Mouse (Mus musculus): Measurements from ENCODE around the gene Cep295. TPM values are rescaled to one million over a fixed set of nuclear protein-coding genes. Genes with fewer than 3 reads are reported as not detected.
A peak's percentile ranks its signal among the peaks of the same experiment; 100 is the strongest.
"Not testable (repeated sequence)": the region's sequence is repeated elsewhere in the genome, so short reads cannot be mapped to it uniquely, and the experiment has no call there.

The Cep295 gene
- polyA plus RNA-seq, 1 experiment from 2014 or later: 15.2 TPM

DNA sequence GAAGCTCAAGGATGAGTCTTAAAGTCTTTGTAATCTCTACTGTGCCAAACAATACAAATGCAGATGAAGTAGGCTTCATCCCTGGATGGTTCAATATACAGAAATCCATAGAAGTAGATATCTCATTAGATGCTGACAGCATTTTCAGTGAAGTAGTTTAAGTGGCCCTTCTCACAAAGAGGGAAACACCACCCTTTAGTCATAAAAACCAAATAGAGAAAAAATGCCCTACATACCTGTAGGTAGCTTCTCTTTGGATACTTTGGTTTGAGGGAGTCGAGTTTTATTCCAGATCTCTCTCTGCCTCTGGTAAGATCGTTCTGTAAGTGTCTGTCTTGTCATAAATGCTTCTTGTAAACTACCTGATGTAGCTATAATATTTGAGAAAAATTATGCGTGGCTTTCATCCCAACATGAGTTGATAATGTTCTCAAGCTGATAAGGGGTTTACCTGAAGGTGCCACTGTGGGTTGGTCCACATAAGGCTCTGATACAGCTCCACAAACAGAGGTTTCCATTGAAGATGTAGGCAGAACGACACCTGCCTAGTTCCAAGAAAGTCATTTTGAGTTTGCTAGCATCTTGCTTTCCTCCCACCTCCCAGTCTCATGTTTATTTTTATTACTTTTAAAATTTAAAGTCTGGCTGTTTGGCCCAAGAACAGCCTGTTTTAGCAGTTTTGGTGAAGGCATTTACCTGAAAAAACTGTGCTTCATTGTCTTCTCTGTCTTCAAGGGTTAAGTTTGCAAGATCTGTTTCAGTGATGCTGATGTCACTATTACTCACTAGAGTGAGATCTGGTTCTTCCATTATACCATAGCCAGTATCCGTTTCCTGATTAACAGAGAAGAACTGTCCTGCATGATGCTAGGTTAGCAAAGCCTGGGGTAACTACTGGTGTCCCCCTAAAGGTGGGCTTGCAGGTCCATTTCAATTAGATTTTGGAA, 40.1 kb downstream of the Cep295 start:
- ATAC-seq (replicated peaks): no peak
- Histone ChIP-seq H3K4me3 (no peak overlapping the region), H3K4me2 (replicated peaks) (no peak overlapping the region), H3K27ac (replicated peaks) (no peak overlapping the region), H3K36me3 (peaks cover 72% of the 10 kb centered on the region), H3K4me1 (no peaks in the 10 kb centered on the region), H3K9me3 (no peaks in the 10 kb centered on the region), H3K27me3 (no peaks in the 10 kb centered on the region), H3K9ac (replicated peaks) (no peak overlapping the region)
- 68% methylated on average over 5 of the region's 5 CpGs for WGBS

DNA sequence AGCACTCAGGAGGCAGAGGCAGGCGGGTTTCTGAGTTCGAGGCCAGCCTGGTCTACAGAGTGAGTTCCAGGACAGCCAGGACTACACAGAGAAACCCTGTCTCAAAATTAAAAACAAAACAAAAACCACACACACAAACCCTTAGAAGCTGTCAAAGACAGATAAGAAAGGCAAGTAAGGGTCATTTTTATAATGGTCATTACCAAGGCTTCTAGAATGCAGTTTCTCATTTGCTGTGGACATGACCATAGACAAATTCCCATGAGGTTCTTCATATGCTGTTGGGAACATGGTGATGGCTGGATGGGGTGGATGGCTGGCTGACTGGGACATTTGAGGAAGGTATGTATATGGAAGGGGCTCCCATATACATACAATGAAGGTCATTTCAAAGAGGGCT, 41.3 kb downstream of the Cep295 start:
- not testable (repeated sequence) for H3K27me3 ChIP-seq
- H3K36me3 ChIP-seq: peaks cover 71% of the 10 kb centered on the region
- 94% methylated on average over 2 of the region's 2 CpGs for WGBS

DNA sequence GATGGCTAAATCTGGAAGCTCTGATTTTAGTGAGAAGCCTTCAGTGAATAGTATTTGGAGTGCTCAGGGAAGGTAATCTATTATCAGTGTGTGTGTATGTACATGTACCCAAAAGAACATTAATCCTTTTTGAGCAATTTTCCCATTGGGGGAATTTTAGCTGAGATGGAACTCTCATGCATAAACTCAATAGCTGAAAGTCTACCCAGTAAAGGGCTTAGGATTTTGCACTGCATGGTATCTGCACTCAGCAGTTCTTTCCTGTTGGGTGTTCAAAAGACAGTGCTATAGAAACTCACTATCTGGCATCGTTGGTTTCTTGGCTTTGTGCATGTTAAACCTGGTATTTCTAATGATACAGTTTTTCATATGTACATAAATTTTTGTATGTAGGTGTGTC, 43.0 kb downstream of the Cep295 start:
- Histone ChIP-seq H3K9me3 (no peaks in the 10 kb centered on the region), H3K4me3 (no peak overlapping the region), H3K4me1 (peaks cover under 1% of the 10 kb centered on the region; the same call in 1 of the 2 replicates), H3K27ac (replicated peaks) (no peak overlapping the region), H3K4me2 (replicated peaks) (no peak overlapping the region), H3K36me3 (peaks cover 80% of the 10 kb centered on the region), H3K9ac (replicated peaks) (no peak overlapping the region), H3K27me3 (no peaks in the 10 kb centered on the region)
- WGBS: 90% methylated on average over 1 of the region's 1 CpGs
- no peak for ATAC-seq (replicated peaks)

More for the DNA sequence above, 41.3 kb downstream of the Cep295 start:
- not testable (repeated sequence) for H3K9me3 ChIP-seq; H3K4me3 ChIP-seq; ATAC-seq (replicated peaks); H3K27ac ChIP-seq (replicated peaks); H3K4me1 ChIP-seq; H3K4me2 ChIP-seq (replicated peaks); H3K9ac ChIP-seq (replicated peaks)

DNA sequence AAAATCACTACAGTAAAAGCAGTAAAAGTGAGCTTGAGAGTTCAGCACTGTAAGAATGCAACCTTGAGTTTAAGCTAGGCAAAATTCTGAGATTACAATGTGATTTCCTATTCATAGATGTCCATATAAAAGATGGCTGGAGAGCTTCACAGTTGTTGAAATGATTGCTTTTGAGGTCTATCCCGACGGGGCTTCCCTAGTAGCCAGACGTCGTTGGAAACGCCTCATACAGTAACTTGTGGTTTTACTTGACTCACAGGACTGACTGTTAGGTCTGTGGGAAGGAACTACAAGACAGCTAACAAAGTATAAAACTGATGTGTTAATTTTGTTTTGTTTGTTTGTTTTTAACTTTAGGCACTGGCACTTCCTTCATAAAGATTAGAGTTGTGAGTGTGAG, 44.0 kb downstream of the Cep295 start:
- ATAC-seq (replicated peaks): no peak
- H3K27me3 ChIP-seq: no peaks in the 10 kb centered on the region

DNA sequence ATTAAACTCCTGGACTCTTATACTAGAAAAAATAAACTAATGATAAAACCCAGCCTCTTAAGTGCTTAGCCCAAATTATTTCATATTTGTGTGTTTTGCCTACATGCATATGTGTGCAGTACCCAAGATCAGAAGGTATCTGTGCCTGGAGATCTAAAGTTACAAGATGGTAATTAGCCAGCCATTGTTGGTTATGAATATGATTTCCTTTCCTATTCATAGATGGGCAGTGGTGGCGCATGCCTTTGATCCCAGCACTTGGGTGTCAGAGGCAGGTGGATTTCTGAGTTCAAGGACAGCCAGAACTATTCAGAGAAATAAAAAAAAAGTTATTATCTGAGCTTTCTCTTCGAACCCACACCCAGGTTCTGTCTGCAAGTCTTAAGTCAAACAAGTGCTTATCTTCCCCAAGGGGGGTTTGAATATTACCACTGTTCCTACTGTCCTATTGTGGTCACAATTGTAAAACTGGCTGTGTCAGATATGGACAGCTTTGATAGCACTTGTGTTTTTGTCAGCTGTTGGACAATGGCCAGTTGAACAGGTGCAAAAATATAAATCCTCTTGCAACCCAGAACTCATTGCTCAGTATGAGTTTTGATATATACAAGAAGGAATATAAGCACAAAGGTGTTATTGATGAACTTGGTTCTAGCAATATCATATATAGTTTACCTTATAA, 45.4 kb downstream of the Cep295 start:
- Histone ChIP-seq H3K9me3 (no peaks in the 10 kb centered on the region), H3K4me3 (no peak overlapping the region), H3K4me2 (replicated peaks) (no peak overlapping the region), H3K9ac (replicated peaks) (no peak overlapping the region), H3K27ac (replicated peaks) (no peak overlapping the region), H3K4me1 (peaks cover 24% of the 10 kb centered on the region), H3K27me3 (no peaks in the 10 kb centered on the region), H3K36me3 (peaks cover 77% of the 10 kb centered on the region)
- whole genome bisulfite sequencing: 95% methylated on average over 2 of the region's 2 CpGs
- no peak for ATAC-seq (replicated peaks)

More for the DNA sequence above, 44.0 kb downstream of the Cep295 start:
- Histone ChIP-seq H3K9me3 (no peaks in the 10 kb centered on the region), H3K36me3 (peaks cover 88% of the 10 kb centered on the region), H3K4me1 (peaks cover 10% of the 10 kb centered on the region), H3K9ac (replicated peaks) (no peak overlapping the region), H3K4me3 (no peak overlapping the region), H3K4me2 (replicated peaks) (no peak overlapping the region), H3K27ac (replicated peaks) (no peak overlapping the region)
- 94% methylated on average over 5 of the region's 5 CpGs for WGBS

DNA sequence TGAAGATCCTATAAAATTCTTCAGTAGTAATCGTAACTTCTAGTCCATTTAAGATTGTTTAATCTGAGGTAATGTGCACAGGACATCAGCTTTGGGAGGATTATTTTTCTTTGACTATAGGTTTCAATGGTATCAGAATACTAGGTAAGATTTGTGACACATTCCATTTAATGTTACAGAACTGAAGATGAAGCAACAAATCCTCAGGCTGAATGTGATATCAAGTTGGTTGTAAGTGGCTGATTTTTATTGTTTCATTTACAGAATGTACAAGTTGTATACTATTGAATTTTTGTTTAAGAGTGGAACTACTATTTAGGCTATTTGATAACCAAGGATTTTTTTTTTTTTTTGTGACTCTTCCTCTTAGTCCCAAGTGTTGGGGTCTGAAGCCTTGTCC, 47.4 kb downstream of the Cep295 start:
- H3K4me2 ChIP-seq (replicated peaks): no peak overlapping the region
- H3K4me3 ChIP-seq: no peak overlapping the region
- H3K9ac ChIP-seq (replicated peaks): no peak overlapping the region
- 94% methylated on average over 1 of the region's 1 CpGs for WGBS
- H3K9me3 ChIP-seq: no peaks in the 10 kb centered on the region
- no peaks in the 10 kb centered on the region for H3K27me3 ChIP-seq
- H3K27ac ChIP-seq (replicated peaks): no peak overlapping the region
- peaks cover 61% of the 10 kb centered on the region for H3K36me3 ChIP-seq
- ATAC-seq (replicated peaks): no peak
- H3K4me1 ChIP-seq: peaks cover 35% of the 10 kb centered on the region

DNA sequence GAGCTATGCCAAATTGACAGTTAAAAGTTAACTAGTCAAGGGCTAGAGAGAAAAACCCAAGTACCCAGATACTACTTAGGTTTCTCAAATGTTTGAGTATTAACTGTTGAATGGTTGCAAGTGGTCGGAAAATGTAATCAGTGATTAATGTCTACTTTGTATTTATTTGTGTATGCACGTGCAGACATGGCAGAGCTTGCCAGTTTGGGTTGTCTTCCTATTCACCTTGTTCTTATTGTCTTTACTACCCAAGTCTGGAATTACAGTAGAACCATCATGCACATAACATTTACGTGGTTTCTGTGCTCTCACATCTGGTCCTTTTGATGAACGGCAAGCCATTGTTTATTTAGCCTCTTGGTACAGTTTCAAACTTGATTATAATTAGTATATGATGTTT, 48.2 kb downstream of the Cep295 start:
- no peaks in the 10 kb centered on the region for H3K27me3 ChIP-seq
- WGBS: 78% methylated on average over 4 of the region's 4 CpGs
- H3K9ac ChIP-seq (replicated peaks): no peak overlapping the region
- no peak overlapping the region for H3K4me2 ChIP-seq (replicated peaks)
- peaks cover 54% of the 10 kb centered on the region for H3K36me3 ChIP-seq
- peaks cover 40% of the 10 kb centered on the region for H3K4me1 ChIP-seq
- no peak overlapping the region for H3K4me3 ChIP-seq
- H3K27ac ChIP-seq (replicated peaks): no peak overlapping the region
- no peak for ATAC-seq (replicated peaks)
- no peaks in the 10 kb centered on the region for H3K9me3 ChIP-seq

DNA sequence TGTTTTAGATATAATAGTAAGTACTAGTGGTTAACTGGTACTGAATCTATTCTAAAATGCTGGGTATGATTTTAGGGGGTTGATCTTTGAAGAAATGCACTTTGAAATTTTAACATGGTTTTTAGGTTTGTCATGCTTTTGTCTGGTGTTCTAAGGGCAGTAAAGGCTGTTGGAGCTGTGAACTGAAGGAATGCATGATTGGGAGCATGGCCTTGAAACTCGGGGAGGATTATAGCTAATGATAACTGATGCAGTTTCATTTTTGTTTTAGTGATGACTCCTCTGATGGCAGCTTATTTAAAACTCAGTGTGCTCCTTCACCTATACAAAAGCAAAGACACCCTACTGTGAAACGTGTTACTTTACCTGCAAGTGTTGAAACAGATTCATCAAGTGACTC, 49.3 kb downstream of the Cep295 start:
- Histone ChIP-seq H3K27me3 (no peaks in the 10 kb centered on the region), H3K9me3 (no peaks in the 10 kb centered on the region), H3K4me2 (replicated peaks) (no peak overlapping the region), H3K36me3 (peaks cover 42% of the 10 kb centered on the region), H3K9ac (replicated peaks) (no peak overlapping the region), H3K4me1 (peaks cover 40% of the 10 kb centered on the region), H3K4me3 (no peak overlapping the region), H3K27ac (replicated peaks) (no peak overlapping the region)
- no peak for ATAC-seq (replicated peaks)
- 47% methylated on average over 2 of the region's 2 CpGs for WGBS

DNA sequence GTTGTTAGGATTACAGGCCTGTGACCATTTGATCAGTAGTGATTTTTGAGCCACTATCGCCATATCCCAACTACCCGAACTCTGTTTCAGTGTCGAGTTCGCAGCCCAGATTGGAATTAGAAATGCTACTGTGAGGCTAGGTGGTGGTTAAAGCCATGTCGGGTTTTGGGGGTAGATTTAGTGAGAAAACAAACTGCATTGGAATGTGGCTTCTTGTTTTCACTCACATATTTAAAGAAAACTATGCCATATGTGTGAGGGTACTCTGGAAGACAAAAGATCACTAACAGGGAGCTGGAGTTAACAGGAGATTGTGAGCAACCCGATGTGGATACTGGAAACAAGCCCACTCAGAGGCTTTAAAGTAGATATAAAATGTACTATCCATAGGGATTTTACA, 50.3 kb downstream of the Cep295 start:
- Histone ChIP-seq H3K4me1 (peaks cover 40% of the 10 kb centered on the region), H3K4me2 (replicated peaks) (peak overlapping the region; percentile 68), H3K27ac (replicated peaks) (no peak overlapping the region), H3K27me3 (no peaks in the 10 kb centered on the region), H3K9me3 (no peaks in the 10 kb centered on the region), H3K4me3 (peak overlapping the region; percentile 98), H3K36me3 (peaks cover 35% of the 10 kb centered on the region), H3K9ac (replicated peaks) (peak overlapping the region; percentile 94)
- WGBS: 9% methylated on average over 6 of the region's 6 CpGs
- no peak for ATAC-seq (replicated peaks)

DNA sequence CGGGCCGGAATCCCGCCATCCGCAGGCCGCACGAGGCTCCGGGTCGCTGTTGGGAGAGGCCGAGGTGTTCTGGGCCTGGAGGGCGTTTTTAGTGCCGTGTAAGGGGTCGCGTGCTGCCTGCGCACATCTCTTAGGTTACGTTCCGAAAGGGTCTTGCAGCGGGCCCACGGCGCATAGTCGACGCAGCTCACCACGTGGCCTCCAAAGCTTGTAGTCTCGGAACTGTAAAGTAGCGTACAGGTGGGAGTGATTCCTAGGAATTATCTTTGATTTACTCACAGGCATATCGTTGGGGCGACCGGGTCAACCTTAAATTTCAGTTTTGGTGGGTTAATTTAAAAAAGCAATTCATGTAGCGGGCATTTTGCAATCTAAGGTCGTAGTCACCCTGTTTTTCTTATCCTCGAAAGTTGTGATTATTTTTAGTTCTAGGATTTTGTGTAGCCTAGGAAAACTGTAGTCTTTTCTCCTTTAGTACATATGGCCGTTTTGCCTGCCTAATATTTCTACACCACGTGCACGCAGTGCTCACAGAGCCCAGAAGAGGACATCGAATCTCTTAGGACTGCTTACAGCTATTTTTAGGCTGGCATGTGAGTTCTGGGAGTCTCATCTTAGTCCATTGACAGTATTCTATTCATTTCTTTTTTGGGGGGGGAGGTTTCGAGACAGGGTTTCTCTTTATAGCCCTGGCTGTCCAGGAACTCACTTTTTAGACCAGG, 51.0 kb downstream of the Cep295 start, which contains the start of gene 4931406C07Rik:
Gene 4931406C07Rik (minus strand): TSS at position 51 of the 722 bp plus-strand sequence.
- Histone ChIP-seq H3K27me3 (no peaks in the 10 kb centered on the region), H3K36me3 (peaks cover 28% of the 10 kb centered on the region), H3K27ac (replicated peaks) (peak within 1 kb of the TSS; percentile 92), H3K9ac (replicated peaks) (peak within 1 kb of the TSS; percentile 94), H3K9me3 (no peaks in the 10 kb centered on the region), H3K4me2 (replicated peaks) (peak within 1 kb of the TSS; percentile 68), H3K4me3 (peak within 1 kb of the TSS; percentile 98), H3K4me1 (peaks cover 41% of the 10 kb centered on the region)
- WGBS: under 1% methylated on average over 35 of the region's 35 CpGs
- ATAC-seq (replicated peaks): peak; percentile 89

DNA sequence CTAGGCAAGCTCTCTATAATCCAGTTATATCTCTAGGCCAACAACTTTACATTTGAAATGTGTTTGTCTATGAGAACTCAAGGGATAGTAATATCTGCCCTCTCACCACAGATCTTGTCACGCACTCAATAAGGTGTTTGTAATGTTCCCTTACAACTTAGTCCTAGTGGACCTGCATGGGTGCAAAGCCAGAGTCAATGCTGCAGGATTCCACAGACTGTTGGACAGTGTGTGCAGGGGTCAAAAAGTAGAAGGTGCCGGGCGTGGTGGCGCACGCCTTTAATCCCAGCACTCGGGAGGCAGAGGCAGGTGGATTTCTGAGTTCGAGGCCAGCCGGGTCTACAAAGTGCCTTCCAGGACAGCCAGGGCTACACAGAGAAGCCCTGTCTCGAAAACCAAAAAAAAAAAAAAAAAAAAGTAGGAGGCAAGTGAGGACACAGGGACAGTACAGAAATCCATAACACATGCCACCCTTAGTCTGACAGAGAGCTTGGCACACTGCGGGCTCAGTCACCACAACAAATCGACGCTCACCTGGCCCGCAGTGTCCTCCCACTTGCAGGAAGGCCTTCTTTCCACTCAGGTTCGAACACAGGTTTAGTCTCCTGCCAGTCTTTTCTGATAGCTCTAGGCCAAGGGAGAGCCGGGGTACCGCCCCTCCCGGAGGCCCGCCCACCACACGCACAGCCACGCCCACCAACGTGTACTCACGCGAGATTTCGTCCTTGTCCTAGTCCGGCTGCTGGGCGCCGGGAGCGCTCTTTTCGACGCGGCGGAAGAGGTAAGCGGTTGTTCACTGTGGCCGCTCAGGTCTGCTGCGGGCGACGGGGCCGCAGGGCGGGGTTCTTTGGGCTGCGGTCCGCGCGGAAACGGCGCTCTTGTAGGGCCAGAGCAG, 51.8 kb downstream of the Cep295 start, which contains the start of gene Taf1d:
Gene Taf1d (plus strand): TSS at position 712 of the 895 bp plus-strand sequence.
- Histone ChIP-seq H3K9me3 (no peaks in the 10 kb centered on the region), H3K27me3 (no peaks in the 10 kb centered on the region), H3K4me1 (peaks cover 43% of the 10 kb centered on the region), H3K4me3 (peak within 1 kb of the TSS; percentile 98), H3K9ac (replicated peaks) (peak within 1 kb of the TSS; percentile 94), H3K4me2 (replicated peaks) (peak within 1 kb of the TSS; percentile 68), H3K27ac (replicated peaks) (peak within 1 kb of the TSS; percentile 92), H3K36me3 (peaks cover 24% of the 10 kb centered on the region)
- 13% methylated on average over 45 of the region's 45 CpGs for WGBS
- ATAC-seq (replicated peaks): peak; percentile 98

All from forebrain, embryonic 15.5 days (tissue).